Mouse (Mus musculus) C2C12 (cell line): ENCODE data around the gene Slc22a19.

Source experiments
- CTCF ChIP-seq: IDR thresholded peaks from one replicate; pipeline ENCODE4 v1.5.1; 2011; ENCODE audit not compliant: control insufficient read depth, insufficient read depth, insufficient read length
- FOSL1 ChIP-seq: IDR thresholded peaks from one replicate; pipeline ENCODE4 v1.8.0; 2011; ENCODE audit warnings: mild to moderate bottlenecking, low read length; ENCODE audit not compliant: poor library complexity, insufficient read depth, severe bottlenecking
- MAX ChIP-seq: IDR thresholded peaks from one replicate; pipeline ENCODE4 v1.6.1; 2011; ENCODE audit warnings: mild to moderate bottlenecking, control low read depth
- MYOG ChIP-seq: IDR thresholded peaks from one replicate; pipeline ENCODE4 v1.6.1; 2011; ENCODE audit not compliant: control insufficient read depth, insufficient read length; ENCODE audit errors: extremely low read depth
- USF1 ChIP-seq: IDR thresholded peaks from one replicate; pipeline ENCODE4 v1.6.1; 2011; ENCODE audit warnings: low read depth, mild to moderate bottlenecking, control low read depth, moderate library complexity

GRCm38 (mm10) chr19:7711148-7711547 lies at the start of gene Slc22a19:
- no peak for TF ChIP-seq MYOG
- TF ChIP-seq USF1 = no peak
- TF ChIP-seq CTCF = no peak
- TF ChIP-seq MAX = no peak
- TF ChIP-seq FOSL1 = no peak
